Mouse (Mus musculus) spleen, adult 12 weeks (tissue): ENCODE data around the gene Npy1r.

Experiments used
- DNase-seq: peaks from one replicate; pipeline ENCODE4 v3.0.0; 2022; ENCODE audit warnings: low spot score

The Npy1r gene

DNA sequence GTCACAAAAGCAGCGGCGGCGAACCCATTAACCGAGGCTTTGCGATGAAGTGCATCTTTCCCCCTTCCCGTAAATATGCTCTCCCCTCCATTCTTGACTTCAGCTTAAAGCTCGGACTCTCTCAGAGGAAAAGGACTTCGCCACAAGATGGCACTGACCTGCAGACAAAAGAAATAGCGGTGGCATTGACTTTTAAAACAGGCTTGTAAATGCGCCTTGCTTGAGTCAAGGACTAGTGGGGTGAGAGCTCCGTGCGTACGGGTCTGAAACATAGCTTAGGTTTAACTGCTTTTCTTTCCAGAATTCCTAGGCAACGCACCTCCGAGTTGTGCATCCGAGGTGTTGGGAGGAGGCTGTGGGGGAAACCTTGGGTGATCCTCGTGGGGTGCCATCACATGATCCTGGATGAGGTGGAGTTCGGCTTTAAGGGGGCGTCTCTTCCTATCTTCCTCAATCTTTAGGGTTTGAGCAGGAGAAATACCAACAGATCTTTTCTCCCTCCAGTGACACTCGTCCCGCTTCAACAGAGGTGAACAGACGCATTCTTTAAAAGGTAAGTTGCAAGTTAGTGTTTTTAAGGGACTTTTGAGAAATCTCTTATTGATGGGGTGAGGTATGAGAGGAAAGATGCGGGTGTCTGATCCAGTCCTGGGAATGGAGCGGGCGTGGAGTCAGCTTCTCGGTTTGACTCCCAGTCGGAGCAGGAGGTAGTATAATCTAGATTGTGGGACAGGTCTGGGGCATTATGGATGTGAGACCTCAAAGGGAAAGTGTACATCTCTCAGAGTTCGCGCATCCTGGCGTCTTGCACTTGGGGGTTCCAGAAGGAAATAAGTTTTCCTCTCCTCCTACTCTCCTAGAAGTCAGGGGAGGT lies at the start of gene Npy1r:
TSS of gene Npy1r (plus strand) at position 223 of the 874 bp plus-strand sequence.
- DNase-seq, result no peak

DNA sequence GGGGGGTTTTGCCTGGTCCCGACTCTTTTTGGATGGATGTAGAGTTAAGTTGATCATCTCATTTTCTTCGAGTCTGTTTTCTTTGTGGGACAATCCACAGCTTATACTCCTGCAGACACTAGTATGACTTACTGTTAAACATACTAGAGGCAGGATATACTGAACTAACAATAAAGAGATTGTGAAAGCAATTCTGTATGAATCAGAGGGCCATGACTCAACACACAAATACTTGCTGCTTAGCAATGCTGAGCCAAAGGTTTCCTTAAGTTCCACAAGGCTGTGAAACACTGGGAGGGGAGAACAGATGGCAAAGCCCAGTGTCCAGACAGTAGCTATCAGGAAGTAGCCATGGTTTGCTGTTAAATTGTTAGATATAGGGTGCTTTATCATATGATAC lies 15.7 kb upstream of the Npy1r start:
- DNase-seq, result no peak

DNA sequence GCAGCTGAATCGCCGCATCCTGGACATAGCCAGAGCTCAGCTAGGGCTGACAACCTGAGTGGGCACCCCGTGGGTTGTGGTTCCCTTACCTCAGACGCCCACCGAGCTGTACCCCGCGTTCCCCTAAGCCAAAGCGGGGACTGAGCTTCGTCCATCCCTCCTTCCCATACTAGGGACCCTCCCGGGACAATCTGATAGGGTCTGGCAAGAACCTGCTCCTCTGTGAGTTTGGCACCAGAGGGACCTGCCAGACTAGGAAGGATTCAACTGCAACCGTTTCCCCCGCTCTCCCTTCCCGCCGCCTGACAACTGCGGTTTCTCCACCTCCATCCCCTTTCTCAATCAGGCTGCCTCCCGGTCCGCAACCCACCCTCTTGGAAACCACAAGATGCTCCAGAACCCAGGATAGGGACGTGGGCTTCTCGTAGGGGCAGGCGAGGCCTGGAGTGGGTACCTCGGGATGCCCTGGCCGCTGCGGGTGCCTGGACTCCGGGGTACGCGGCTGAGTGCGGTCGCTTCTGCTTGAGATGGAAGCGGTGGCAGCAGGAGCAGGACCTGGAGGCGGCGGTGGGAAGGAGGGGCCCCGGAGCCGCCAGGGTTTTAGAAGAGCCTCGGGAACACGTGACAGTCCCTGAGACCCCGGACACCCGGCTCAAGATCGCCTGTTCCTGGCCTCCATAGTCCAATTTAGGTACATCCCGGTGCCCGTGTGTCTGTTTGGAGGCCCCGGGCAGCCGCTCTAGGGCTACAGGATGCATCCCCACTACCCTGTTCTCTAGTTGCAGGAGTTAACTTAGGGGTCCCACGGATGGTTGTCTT lies 9.3 kb upstream of the Npy1r start, which contains the start of gene Npy5r:
TSS of gene Npy5r (minus strand) at position 618 of the 819 bp plus-strand sequence.
- DNase-seq, result no peak

DNA sequence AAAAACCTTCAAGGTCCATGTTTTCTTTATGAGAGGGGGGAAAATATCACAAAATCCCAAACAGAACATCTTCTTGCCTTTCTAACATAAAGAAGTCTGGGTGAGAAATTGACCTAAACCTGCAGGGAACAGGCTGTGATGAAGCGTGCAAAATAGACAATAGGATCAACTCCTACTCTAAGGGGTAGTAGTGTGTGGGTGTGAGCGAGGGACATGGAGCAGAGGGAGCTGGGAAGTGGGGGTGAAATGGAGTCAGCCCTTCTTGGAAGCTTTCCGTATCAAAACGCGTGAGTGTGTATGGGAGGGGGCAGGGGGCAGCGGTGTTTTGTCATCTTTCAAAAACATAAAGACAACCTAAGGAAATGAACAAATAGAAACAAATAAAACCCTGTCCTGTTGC lies 8.6 kb upstream of the Npy1r start:
- DNase-seq, result no peak

DNA sequence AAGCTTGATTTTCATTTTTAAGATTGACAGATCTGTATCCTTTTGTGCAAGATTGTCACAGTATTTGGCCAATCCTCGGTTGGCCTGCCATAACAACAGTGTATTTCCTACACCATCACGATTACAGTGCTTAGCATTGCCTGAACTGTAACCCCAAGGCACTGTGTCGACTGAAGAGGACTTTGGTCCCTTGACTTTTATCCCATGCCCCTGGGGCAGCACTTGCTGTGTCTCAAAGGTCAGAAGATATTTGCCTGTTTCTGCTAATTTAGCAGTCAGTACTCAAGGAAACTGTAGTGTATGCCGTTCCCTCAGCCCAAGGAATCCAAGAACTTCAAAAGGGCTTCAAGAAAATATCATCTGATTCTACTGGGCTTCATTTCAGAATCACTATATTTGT lies 8.2 kb upstream of the Npy1r start:
- DNase-seq, result no peak

DNA sequence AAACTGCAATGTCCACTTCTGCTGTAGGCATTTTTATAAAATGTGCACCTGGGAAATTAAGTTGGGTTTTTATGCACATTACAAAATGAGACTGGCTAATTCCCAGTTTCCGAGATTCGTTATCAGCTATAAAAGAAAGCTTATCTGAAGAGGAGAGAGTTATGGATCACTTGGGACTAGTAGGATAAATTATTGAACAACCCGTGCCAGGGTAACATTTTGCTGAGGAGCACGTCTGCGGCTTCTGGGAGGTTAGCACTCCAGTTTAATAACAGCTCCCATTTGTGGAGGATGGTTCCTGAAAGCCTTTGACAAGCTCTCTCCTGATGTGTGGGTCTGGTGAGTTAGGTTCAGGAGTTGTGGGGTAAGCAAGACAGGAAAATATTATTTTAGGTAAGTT lies 6.6 kb upstream of the Npy1r start:
- no peak for DNase-seq

DNA sequence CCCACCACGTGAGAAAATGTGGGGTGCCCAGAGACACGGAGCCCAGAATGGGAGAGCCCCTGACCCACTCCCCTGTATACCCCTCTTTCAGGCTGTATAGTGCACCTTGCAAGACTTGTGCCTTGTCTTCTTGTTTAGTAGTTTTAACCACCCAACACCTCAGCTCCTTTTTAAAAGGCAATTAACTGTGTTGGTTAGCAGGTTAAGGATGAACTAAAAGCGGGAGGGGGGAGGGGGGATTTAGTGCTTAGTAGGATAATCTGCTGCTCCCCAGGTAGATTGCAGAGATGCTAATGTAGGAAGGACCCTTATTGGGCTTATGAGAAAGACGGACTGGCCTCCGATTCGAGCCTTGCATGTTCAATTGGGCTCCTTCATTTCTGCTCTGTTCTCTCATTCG lies 1.0 kb downstream of the Npy1r start:
- no peak for DNase-seq

DNA sequence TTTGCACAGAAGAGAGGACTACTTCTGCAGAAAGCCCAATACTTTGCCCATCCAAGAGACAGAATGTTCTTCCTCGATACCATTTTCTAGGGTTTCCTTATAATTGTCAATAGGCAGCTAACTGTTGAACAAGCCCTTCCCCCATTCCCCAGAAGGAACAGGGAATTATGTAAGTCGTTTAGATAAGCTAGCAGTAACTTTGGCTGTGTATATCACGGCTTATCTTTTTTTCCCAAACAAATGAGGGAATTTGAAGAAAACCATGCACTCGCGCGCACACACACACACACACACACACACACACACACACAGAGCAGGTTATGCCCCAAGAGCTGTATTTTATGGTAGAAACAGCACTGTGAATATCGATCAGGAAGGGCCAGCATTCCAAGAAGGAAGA lies 1.8 kb downstream of the Npy1r start:
- DNase-seq, result no peak

DNA sequence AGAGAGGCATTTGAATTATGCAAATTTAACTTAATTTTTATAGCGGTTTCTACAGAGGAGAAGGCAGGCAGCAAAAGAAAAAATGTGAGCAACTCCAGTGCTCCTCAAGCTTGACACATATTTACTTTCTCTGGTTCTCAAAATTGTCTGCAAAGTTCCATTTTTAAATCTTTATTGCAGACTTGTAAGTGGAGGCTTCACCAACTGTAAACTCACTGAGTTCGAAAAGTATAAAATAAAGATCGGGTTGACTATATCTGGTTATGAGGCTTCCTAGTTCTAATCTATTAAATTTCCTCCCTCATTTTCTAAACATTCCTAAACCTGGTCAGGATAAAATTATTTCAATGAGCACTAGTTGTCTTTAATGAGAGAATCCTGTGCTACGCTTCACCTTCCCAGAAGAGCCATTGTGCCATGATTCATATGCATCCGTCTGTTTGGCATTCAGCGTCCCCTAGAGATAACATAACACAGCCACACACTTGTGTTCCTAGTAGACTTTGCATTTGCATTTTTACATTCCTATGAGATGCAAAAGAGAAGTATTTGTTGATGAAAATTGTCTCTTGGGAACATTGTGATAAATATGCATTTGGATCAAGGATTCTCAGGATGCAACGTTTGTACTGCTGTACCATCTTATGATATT lies 17.5 kb downstream of the Npy1r start:
- no peak for DNase-seq

DNA sequence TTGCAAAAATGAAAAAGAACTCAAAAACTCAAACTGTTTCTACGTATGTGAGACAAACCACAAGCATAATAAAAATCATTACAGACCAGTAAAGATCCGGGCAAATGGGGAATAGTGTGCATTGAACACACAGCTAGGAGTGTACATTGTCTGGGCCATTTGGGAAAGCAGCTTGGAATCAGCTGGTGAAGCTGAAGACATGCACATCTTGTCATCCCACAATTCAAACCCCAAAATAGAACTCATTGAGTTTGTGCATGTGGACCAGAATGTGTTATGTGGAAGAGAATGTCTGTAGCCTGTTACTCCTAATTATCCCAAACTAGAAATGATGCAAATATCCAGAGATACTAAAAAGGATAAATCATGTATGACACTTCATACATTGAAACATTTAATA lies 25.8 kb downstream of the Npy1r start:
- DNase-seq, result no peak

DNA sequence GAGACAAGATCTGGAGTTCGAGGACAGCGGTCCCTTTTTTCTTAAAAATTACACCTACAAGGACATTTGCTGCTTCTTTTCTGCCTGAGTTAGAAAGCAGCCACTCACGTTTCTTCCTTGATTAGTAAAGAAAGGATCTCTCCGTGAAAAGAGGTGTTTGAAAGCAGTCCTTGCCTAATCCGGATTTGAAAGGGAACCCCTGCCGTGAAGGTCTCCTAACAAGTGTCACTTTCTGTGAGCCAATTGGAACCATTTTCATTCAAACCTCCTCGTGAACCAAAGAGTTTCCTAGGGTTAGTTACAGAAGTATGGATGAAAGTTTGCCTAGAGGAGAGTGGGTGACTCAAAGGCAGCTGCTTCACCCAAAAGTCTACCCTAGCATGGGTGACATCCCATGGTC lies 32.5 kb downstream of the Npy1r start:
- DNase-seq, result no peak

DNA sequence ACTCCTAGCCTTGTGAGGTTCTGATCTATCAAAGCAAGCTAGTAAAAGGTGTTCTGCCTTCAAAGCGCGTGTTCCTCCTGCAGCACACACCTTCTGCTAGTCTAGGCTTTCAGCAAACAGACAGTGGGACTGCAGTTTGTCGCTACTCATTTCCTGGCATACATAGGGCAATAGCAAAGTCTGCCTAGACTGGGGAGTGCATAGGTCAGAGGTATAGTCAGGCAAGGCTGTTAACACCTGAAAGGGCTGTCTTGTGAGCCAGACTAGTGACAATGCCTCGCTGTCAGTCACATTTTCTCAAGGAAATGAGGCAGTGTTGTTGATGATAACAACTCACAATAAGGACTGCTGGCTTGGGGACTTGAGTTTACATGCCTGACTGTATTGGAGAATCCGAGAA lies 35.0 kb downstream of the Npy1r start:
- no peak for DNase-seq

DNA sequence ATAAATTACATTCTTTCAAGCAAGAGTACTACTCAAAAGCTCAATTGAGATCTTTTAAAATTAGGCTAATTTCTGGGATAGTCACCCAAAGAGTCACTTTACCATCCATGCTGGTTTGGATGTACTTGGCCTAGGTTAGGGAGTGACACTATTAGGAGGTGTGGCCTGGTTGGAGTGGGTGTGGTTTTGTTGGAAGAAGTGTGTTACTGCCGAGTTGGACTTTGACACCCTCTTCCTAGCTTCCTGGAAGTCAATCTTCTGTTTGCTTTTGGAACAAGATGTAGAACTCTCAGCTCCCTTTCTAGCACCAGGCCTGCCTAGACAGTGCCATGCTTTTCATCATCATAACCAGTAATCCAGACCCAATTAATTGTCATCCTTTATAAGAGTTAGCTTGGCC lies 45.4 kb downstream of the Npy1r start:
- DNase-seq, result no peak

DNA sequence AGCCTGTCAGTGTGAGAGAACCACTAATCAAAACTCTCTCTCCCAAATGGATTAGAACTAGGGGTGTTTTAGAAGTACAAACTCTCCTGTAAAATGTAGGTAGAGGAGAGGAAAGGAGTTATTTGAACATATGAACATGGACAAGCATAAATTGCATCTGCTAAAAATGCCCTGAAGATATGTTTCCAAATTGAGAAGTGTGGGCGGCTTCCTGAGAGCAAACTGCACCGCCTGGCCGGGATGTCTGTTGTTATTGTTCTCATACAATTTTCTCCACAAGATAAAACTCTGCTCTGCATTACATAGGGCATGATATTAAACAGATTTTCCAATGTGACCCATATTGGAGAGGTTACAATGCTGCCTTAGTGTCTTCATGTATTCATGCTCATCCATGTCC lies 48.6 kb downstream of the Npy1r start:
- DNase-seq, result no peak

DNA sequence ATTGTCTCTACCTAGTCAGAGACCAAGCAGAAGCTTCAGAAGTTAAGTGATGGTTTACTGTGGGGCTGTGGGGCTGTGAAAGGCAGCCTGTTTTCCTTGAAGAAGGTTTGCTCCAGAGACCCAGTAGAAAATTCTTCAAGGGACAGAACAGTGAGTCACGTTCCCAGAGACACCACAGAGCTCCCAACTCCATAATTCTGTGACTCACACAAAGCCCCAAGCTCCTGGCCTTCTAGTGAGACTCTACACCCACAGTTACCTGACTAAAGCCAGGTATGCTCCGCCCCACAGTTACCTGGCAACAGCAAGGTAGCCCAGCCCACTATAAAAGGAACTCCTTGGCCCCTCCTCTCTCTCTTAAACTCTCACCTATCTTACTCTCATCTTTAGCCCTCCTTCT lies 54.6 kb downstream of the Npy1r start:
- no peak for DNase-seq

DNA sequence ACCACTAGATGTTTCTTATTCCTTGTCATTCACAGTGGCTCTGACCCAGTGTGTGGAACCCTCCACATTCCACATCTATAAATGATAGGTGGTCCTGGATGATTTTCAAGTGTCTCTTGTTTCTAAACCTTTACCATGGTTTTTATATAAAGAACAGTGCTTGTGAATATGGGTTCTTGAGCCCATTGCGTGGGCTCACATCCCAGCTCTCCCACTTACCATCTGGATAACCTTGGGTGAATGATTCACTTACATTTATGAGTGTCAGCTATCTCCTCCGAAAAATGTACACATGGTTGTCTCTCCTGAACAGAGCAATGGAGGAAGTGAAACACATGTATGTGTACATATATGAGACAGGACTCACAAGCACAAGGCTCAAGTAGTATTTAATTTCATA lies 59.2 kb downstream of the Npy1r start:
- no peak for DNase-seq
